Mouse (Mus musculus) ES-E14 (cell line): ENCODE results near the gene Uaca.

Experiments used
- CHD2 ChIP-seq: IDR thresholded peaks from 2 replicates; pipeline ENCODE4 v1.6.1; 2014; ENCODE audit warnings: mild to moderate bottlenecking, low read depth, low read length, inconsistent platforms
- HCFC1 ChIP-seq: IDR thresholded peaks from 2 replicates; pipeline ENCODE4 v1.6.1; 2012; ENCODE audit warnings: low read length, inconsistent platforms, borderline replicate concordance; ENCODE audit not compliant: insufficient read depth
- MAFK ChIP-seq: IDR thresholded peaks from 2 replicates; pipeline ENCODE4 v1.6.1; 2014; ENCODE audit warnings: mild to moderate bottlenecking, low read depth, low read length, inconsistent platforms; ENCODE audit not compliant: insufficient read depth
- ZC3H11A ChIP-seq: IDR thresholded peaks from 2 replicates; pipeline ENCODE4 v1.6.1; 2012; ENCODE audit warnings: low read depth, mild to moderate bottlenecking, inconsistent platforms, low read length, borderline replicate concordance

DNA sequence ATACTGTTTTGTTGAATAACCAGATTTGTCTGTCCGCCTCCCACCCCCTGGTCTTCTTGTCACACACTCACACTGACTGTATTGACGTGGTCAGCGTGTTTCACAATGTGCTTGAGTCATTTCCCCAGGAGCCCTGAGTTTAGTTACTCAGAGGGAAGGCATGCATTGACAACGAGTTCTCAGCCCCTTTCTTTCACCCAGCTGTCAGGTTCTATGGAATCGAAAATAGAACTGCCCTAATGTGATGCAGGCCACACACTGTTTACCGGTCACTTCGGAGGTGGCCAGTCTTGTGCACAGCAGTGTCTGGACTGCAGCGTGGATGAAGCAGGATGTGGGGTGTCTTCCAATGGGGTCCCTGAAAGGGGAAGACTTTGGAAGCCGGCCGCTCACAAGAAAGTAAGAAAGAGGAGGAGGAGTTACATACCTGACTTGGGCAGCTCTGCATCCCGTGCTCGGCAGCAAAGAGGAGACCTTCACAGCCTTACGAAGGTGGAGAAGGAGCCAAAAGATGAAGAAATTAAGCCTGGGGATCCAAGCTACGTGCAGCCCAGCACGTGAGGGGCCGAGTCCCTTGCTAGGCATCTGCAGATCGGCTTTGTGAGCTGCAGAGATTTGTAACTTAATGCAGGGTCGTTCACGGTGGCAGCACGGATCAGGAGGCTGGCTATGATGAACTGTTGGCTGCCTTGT, 43.3 kb downstream of the Uaca start:
- no peak for TF ChIP-seq MAFK
- TF ChIP-seq ZC3H11A, result no peak
- no peak for TF ChIP-seq CHD2
- TF ChIP-seq HCFC1, result no peak
